In the genomic region with DNA sequence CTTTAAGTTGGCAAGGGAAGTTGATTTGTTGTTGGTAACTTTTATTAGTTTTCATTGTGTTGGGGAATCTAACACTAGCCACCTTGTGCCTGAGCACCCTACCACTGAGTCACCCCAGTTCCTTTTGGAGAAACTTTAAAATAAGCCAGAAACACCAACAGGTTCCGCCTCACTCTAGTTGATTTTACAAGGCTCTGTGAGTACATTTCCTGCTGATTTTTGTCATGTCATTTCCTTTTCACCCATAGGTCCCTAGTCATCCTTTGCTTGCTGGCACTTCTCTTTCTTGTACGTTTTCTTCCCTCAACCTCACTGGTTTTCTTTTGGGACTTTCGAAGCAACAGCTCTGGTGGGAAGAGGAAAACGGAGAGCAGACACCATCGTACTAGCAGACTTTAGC, we compare ENCODE assay signal across 9 mouse cellular contexts. TPM values are rescaled to one million over a fixed set of nuclear protein-coding genes. Genes with fewer than 3 reads are reported as not detected.
DNase-seq lines count a peak whose midpoint lies in the region; ATAC-seq and TF ChIP-seq lines count a peak whose summit lies in the region.
"Had no signal": no experiment of that assay in that cellular context is flagged by ENCODE, and none has a peak within 500 bp of the region (broad histone marks: within the 10 kb centered on the region; RNA-seq: fewer than 3 reads in every experiment).

No protein-coding gene starts in this region.

- H3K4me2 ChIP-seq in lung, embryonic 14.5 days, result peak overlapping the region; percentile 74
- peak overlapping the region; percentile 63 for H3K4me2 ChIP-seq in limb, embryonic 12.5 days
- peak overlapping the region; percentile 71 for H3K4me2 ChIP-seq in neural tube, embryonic 14.5 days (ENCODE audit: low read depth, low read length)

- no peak for TF ChIP-seq CTCF in lung, embryonic 14.5 days (IDR thresholded peaks at IDR 0.05; ENCODE audit: low read depth)
- TF ChIP-seq CTCF in embryonic fibroblast, embryonic 13.5 days (IDR thresholded peaks at IDR 0.05; ENCODE audit: borderline replicate concordance, insufficient read depth, low read length), result no peak

- H3K9ac ChIP-seq in lung, embryonic 14.5 days, result no peak overlapping the region
- H3K9ac ChIP-seq in limb, embryonic 12.5 days (replicated peaks), result no peak overlapping the region
- H3K9ac ChIP-seq in neural tube, embryonic 14.5 days (replicated peaks; ENCODE audit: low read depth, low read length), result no peak overlapping the region

- no peaks in the 10 kb centered on the region for H3K27me3 ChIP-seq in lung, embryonic 14.5 days (ENCODE audit: insufficient read depth, low read length)
- H3K27me3 ChIP-seq in limb, embryonic 12.5 days, result peaks cover 8% of the 10 kb centered on the region; the same call in 1 of the 2 replicates
- no peaks in the 10 kb centered on the region for H3K27me3 ChIP-seq in neural tube, embryonic 14.5 days (ENCODE audit: control insufficient read depth, insufficient read depth, low read length)

- H3K4me1 ChIP-seq in lung, embryonic 14.5 days (ENCODE audit: insufficient read depth), result no peaks in the 10 kb centered on the region; the same call in none of the 2 replicates
- H3K4me1 ChIP-seq in embryonic fibroblast, embryonic 13.5 days (ENCODE audit: control insufficient read depth, insufficient read depth, low read length), result peaks cover 4% of the 10 kb centered on the region
- peaks cover 13% of the 10 kb centered on the region for H3K4me1 ChIP-seq in limb, embryonic 12.5 days (replicated peaks)
- peaks cover 9% of the 10 kb centered on the region; the same call in 1 of the 2 replicates for H3K4me1 ChIP-seq in neural tube, embryonic 14.5 days (ENCODE audit: control insufficient read depth, insufficient read depth, low read length)

- 0 out of 2 replicates have a peak, but pooled peaks cover 12% of the 10 kb centered on the region for H3K36me3 ChIP-seq in lung, embryonic 14.5 days (ENCODE audit: insufficient read depth)
- peaks cover 18% of the 10 kb centered on the region; the same call in 1 of the 2 replicates for H3K36me3 ChIP-seq in limb, embryonic 12.5 days
- no peaks in the 10 kb centered on the region for H3K36me3 ChIP-seq in neural tube, embryonic 14.5 days (ENCODE audit: control insufficient read depth, insufficient read depth, low read length)

- no peak for ATAC-seq in lung, embryonic 14.5 days (ENCODE audit: insufficient read depth)
- no peak for ATAC-seq in limb, embryonic 12.5 days (ENCODE audit: insufficient number of reproducible peaks, insufficient read depth, low FRiP score, low TSS enrichment, low read depth)
- ATAC-seq in neural tube, embryonic 14.5 days (ENCODE audit: low read depth), result no peak

- TF ChIP-seq POLR2A in embryonic fibroblast, embryonic 13.5 days (IDR thresholded peaks at IDR 0.05; ENCODE audit: low read depth, low read length), result no peak

- H3K27ac ChIP-seq in lung, embryonic 14.5 days (ENCODE audit: low read depth), result no peak overlapping the region
- H3K27ac ChIP-seq in embryonic fibroblast, embryonic 13.5 days (ENCODE audit: insufficient read depth, low read length), result no peak overlapping the region
- H3K27ac ChIP-seq in limb, embryonic 12.5 days, result no peak overlapping the region
- no peak overlapping the region for H3K27ac ChIP-seq in neural tube, embryonic 14.5 days (ENCODE audit: low read depth, low read length)

- H3K4me3 ChIP-seq in lung, embryonic 14.5 days (ENCODE audit: low read depth, low read length), result peak overlapping the region; percentile 59
- H3K4me3 ChIP-seq in embryonic fibroblast, embryonic 13.5 days (ENCODE audit: insufficient read depth, low read length), result peak overlapping the region; percentile 94
- peak overlapping the region; percentile 55 for H3K4me3 ChIP-seq in limb, embryonic 12.5 days (replicated peaks)
- no peak overlapping the region for H3K4me3 ChIP-seq in neural tube, embryonic 14.5 days (ENCODE audit: low read depth, low read length)

- 61% methylated on average over 5 of the region's 5 CpGs for WGBS in lung, embryonic 14.5 days
- 53% methylated on average over 5 of the region's 5 CpGs for WGBS in limb, embryonic 12.5 days
- WGBS in neural tube, embryonic 14.5 days, result 59% methylated on average over 5 of the region's 5 CpGs

- no peak for DNase-seq in lung, embryonic 14.5 days
- no peak for DNase-seq in lung, postnatal 4 days
- DNase-seq in urinary bladder, postnatal 10 days (ENCODE audit: low spot score), result no peak
- DNase-seq in urinary bladder, adult 18-20 months (ENCODE audit: low spot score in 2 of 2), result no peak
- DNase-seq in heart, postnatal 4 days, result no peak
- DNase-seq: adrenal gland, postnatal 14 days had no signal

- no peaks in the 10 kb centered on the region for H3K9me3 ChIP-seq in lung, embryonic 14.5 days (ENCODE audit: low read depth, low read length)
- H3K9me3 ChIP-seq in limb, embryonic 12.5 days, result no peaks in the 10 kb centered on the region
- H3K9me3 ChIP-seq in neural tube, embryonic 14.5 days (ENCODE audit: control insufficient read depth, low read length), result no peaks in the 10 kb centered on the region

RNA-seq across cellular contexts. Expression of a gene that starts 2.5 kb away (rescaled TPM):
- polyA plus RNA-seq in lung, embryonic 14.5 days (2014; fragmentation: Nextera tagmentation; extraction: Ambion mirVana), result 302 and 304 TPM in 2 replicates
- polyA plus RNA-seq in embryonic fibroblast, embryonic 13.5 days (2011; ENCODE audit: insufficient read length, low read depth, missing spikeins), result 464 and 561 TPM in 2 replicates
- polyA plus RNA-seq in limb, embryonic 12.5 days (2016; fragmentation: Nextera tagmentation; extraction: Ambion mirVana), result 337 and 358 TPM in 2 replicates
- polyA plus RNA-seq in neural tube, embryonic 14.5 days (2014; fragmentation: Nextera tagmentation; extraction: Ambion mirVana), result 266 and 275 TPM in 2 replicates
- total RNA-seq in heart, postnatal 4 days (2021), result 100 to 1,000 TPM; 670 to 689 TPM

RNA-seq across cellular contexts. Expression of a gene that starts 31.6 kb away (rescaled TPM):
- polyA plus RNA-seq in lung, embryonic 14.5 days (2014; fragmentation: Nextera tagmentation; extraction: Ambion mirVana), result 12.8 and 14.8 TPM in 2 replicates
- 7.1 and 8.1 TPM in 2 replicates for polyA plus RNA-seq in embryonic fibroblast, embryonic 13.5 days (2011; ENCODE audit: insufficient read length, low read depth, missing spikeins)
- polyA plus RNA-seq in limb, embryonic 12.5 days (2016; fragmentation: Nextera tagmentation; extraction: Ambion mirVana), result 6.5 and 8.5 TPM in 2 replicates
- 22.2 and 24.7 TPM in 2 replicates for polyA plus RNA-seq in neural tube, embryonic 14.5 days (2014; fragmentation: Nextera tagmentation; extraction: Ambion mirVana)
- total RNA-seq in heart, postnatal 4 days (2021), result 10 to 100 TPM; 15.1 to 18.3 TPM

RNA-seq across cellular contexts. Expression of a gene that starts 46.4 kb away (rescaled TPM):
- 0.62 and 0.93 TPM in 2 replicates for polyA plus RNA-seq in lung, embryonic 14.5 days (2014; fragmentation: Nextera tagmentation; extraction: Ambion mirVana)
- 0.62 and 0.63 TPM in 2 replicates for polyA plus RNA-seq in embryonic fibroblast, embryonic 13.5 days (2011; ENCODE audit: insufficient read length, low read depth, missing spikeins)
- 0.31 and 0.35 TPM in 2 replicates for polyA plus RNA-seq in limb, embryonic 12.5 days (2016; fragmentation: Nextera tagmentation; extraction: Ambion mirVana)
- 0.08 and 0.18 TPM in 2 replicates for polyA plus RNA-seq in neural tube, embryonic 14.5 days (2014; fragmentation: Nextera tagmentation; extraction: Ambion mirVana)
- under 1 TPM; 0.70 to 0.91 TPM for total RNA-seq in heart, postnatal 4 days (2021)
